Mouse (Mus musculus): ENCODE measurements around the gene Glycam1.

Glycam1 gene

DNA sequence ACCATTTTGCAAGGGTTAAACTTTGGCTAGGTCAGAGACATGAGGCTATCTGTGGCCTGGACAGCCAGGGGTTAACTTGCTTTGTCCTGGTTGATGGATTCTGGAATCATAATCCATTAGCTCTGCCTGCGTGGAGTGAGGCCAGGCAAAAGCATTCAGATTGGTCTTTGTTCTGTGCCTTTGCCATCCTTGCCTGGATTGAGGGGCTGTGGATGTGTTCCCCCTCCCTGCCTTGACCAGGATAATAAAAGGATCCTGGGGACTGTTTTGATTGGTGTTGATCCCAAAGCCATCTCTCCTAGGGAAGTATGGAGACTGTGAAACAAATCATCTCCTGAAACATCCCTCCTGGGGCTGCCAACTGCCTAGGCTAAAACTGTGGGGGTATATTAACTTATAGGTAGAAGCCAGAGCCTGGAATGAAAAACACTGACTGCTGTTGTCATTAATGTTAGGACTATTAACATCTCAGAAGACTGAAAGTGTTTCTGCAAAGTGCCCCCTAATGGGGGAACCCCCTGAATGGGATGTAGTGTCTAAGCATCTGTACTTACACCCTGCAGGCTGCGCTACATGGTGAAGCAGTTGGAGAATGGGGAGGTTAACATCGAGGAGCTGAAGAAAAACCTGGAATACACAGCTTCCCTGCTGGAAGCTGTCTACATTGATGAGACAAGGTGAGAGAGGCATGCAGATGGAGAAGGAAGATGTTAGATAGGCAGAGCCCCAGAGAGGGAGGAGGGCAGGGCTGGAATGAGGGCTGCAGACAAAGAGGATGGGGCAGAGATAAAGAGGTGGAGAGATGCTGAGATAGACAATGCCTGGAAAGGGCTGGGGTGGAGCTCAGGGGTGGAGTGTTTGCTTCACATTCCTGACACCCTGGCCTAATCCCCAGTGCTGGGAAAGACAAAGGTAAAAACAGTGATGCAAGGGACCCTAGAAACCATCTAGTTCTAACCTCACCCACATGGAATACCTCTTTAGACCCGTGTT is 45.2 kb downstream of the Glycam1 start:
- intact Hi-C loops (cut with DNase I), result no loop called here

DNA sequence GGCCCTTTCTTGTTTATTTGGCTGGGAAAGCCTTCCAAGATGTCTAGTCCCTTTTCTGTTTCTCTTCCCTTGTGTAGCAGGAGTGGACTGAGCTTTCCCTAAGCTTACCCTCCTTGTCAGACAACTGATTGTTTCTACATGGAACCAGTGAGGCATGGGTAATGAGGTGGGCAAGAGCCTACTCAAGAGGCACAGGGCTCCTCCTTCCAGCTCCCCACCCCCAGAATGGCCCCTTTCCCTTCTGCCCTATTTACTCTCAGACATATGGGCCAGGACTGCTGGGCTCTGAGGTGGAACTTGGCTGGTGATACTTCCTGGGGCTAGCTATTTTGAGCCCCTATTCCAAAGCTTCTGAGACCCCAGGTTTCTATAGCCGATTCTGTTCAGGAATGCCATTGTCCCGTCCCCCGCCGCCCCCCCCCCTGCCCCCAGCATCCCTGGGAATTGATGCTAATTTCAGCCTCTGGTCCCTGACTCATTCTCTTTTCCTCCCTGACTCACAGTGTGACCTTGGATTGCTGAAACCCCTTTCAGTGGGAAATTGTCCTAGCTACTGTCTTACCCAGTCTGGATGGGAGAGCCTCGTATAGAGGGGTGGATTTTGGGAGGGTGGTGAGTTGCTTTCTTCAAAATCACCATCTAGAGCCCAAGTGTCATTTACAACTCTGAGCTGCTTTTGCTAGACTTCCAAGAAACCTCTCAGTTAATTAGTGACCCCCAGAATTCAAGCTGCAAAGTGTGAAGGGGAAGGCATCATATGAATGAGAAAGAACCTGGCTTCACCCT is 46.1 kb downstream of the Glycam1 start:
- intact Hi-C loops (cut with DNase I), result no loop called here

DNA sequence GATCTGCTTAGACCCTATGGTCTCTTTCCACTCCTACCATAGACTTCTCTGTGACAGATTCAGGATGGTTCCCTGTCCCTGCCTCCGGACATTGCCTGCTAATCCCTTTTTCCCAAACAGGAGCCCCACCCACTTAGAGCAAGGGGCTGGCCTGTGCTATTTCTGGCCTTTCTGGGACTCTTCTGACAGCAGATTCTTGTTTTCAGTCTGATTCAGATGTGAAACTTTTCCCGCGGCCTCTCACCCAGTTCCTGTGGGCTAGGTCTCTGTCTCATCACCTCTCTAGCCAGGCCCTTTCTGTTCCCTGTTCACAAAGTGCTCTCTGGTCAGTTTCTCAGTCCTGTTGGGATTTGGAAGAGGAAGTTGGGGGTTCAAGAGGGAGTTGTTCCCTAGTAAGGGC is 50.0 kb downstream of the Glycam1 start:
- intact Hi-C loops (cut with DNase I), result no loop called here

DNA sequence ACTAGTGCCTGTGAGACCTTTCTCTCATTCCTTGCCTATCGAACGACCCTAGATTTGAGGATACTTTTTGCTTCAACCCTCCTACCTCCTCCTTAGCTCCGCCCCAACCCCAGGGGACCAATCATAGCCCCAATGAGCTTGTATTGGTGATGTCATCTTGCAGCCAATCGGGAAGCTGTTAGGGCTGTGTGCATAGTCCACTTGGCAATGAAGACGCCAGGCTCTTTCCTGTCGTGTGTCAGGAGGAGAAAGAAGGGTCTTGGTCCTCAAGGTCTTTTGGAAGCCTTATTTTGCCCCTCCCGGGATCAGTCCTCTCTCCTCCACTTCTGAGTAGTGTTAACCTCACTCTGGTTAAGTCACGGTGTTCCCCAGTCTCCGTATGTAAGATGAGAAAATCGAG is 50.8 kb downstream of the Glycam1 start:
- intact Hi-C loops (cut with DNase I), result no loop called here

DNA sequence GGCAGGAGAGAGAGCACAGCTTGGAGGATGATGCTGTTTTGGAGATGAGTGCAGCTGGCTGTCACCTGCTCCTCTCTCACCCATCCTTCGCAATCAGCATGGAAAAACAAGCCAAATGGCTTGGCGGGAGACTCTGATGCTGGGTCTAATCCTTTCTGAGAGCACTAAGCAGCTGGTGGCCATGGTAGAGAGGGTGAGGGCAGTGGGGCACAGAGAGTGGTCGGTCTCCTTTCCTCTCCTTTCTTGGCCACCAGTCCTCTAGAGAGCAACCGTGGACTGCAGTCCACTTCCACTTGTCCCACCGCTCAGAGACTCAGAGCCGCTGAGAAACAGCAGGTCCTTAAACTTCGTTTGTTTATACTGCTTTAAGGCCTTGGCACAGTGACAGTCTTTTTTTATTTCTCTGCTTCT is 51.3 kb downstream of the Glycam1 start:
- intact Hi-C loops (cut with DNase I), result no loop called here

All from adrenal gland (tissue).